Mouse (Mus musculus) hindbrain, embryonic 16.5 days (tissue): ENCODE results near the gene Lamtor1. TPM values are rescaled to one million over a fixed set of nuclear protein-coding genes. Genes with fewer than 3 reads are reported as not detected.

Experiments
- ATAC-seq: fragments of 200-750 bp; cut with Nextera tagmentation; 2 replicates; pipeline ENCODE4 v1.8.0; 2017; ENCODE audit warnings: moderate TSS enrichment, moderate library complexity
- H3K27ac ChIP-seq: fragments of 300-500 bp; sonication (generic); 2 replicates; pipeline ENCODE4 v1.5.1; 2014; ENCODE audit warnings: low read depth, mild to moderate bottlenecking, control low read depth, low read length, moderate library complexity
- H3K27me3 ChIP-seq: fragments of 300-500 bp; sonication (generic); replicated peaks from 2 replicates; pipeline ENCODE4 v1.6.1; 2014; ENCODE audit warnings: low read length; ENCODE audit not compliant: control insufficient read depth, insufficient read depth
- H3K36me3 ChIP-seq: fragments of 300-500 bp; sonication (generic); 2 replicates; pipeline ENCODE4 v1.6.1; 2014; ENCODE audit warnings: mild to moderate bottlenecking, low read length, moderate library complexity, mixed read lengths; ENCODE audit not compliant: control insufficient read depth, insufficient read depth
- H3K4me1 ChIP-seq: fragments of 300-500 bp; sonication (generic); 2 replicates; pipeline ENCODE4 v1.6.1; 2014; ENCODE audit warnings: low read depth, low read length; ENCODE audit not compliant: control insufficient read depth, insufficient read depth
- H3K4me2 ChIP-seq: fragments of 300-500 bp; sonication (generic); 2 replicates; pipeline ENCODE4 v1.6.1; 2014; ENCODE audit warnings: mild to moderate bottlenecking, low read length, control low read depth, moderate library complexity
- H3K4me3 ChIP-seq: fragments of 300-500 bp; sonication (generic); 2 replicates; pipeline ENCODE4 v1.5.1; 2014; ENCODE audit warnings: mild to moderate bottlenecking, low read length, control low read depth, moderate library complexity
- H3K9ac ChIP-seq: fragments of 300-500 bp; sonication (generic); 2 replicates; pipeline ENCODE4 v1.6.1; 2014; ENCODE audit warnings: low read depth, mild to moderate bottlenecking, control low read depth, low read length, moderate library complexity
- H3K9me3 ChIP-seq: fragments of 300-500 bp; sonication (generic); 2 replicates; pipeline ENCODE4 v1.6.1; 2014; ENCODE audit warnings: mild to moderate bottlenecking, low read length, moderate library complexity; ENCODE audit not compliant: control insufficient read depth
- WGBS: fragments of 180-500 bp; shearing (Covaris S2); extraction: QIAGEN DNeasy Blood & Tissue Kit; methylation state at CpG from one replicate; pipeline ENCODE4 v1.1.7; 2014; 5-methylcytosine and 5-hydroxymethylcytosine counted together
- polyA plus RNA-seq: library from polyadenylated mRNA; unstranded; fragments of >200 nt; fragmentation: Nextera tagmentation; extraction: Ambion mirVana; gene quantifications from 2 replicates; pipeline ENCODE4 v1.2.1, GENCODE M21; 2015

Gene Lamtor1
- polyA plus RNA-seq, 1 experiment from 2014 or later: 164 TPM

- Histone ChIP-seq H3K27ac (no peak overlapping the region), H3K4me2 (no peak overlapping the region), H3K4me3 (no peak overlapping the region), H3K9me3 (no peaks in the 10 kb centered on the region), H3K36me3 (no peaks in the 10 kb centered on the region), H3K4me1 (no peaks in the 10 kb centered on the region), H3K27me3 (no peaks in the 10 kb centered on the region), H3K9ac (no peak overlapping the region)
- WGBS: 86% methylated on average over 4 of the region's 4 CpGs
- no peak for ATAC-seq
These were observed 17.2 kb upstream of the Lamtor1 start for GRCm38 (mm10) chr7:101888460-101888859.

DNA sequence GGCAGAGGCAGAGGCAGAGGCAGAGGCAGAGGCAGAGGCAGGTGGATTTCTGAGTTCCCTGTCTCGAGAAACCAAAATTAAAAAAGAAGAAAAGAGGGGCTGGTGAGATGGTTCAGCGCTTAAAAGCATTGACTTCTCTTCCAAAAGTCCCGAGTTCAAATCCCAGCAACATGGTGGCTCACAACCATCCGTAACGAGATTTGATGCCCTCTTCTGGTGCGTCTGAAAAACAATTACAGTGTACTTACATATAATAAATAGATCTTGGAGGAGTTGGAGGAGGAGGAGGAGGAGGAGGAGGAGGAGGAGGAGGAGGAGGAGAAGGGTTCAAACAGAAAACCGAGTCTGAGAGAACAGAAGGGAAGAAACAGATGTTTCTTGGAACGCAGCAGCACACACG lies 10.0 kb upstream of the Lamtor1 start:
- Histone ChIP-seq H3K9me3 (no peaks in the 10 kb centered on the region), H3K9ac (peak overlapping the region; percentile 72), H3K4me1 (no peaks in the 10 kb centered on the region), H3K36me3 (no peaks in the 10 kb centered on the region), H3K27ac (peak overlapping the region; percentile 84; the same call in 1 of the 2 replicates), H3K4me3 (peak overlapping the region; percentile 66), H3K27me3 (no peaks in the 10 kb centered on the region), H3K4me2 (peak overlapping the region; percentile 50)
- 31% methylated on average over 9 of the region's 9 CpGs for WGBS
- no peak for ATAC-seq

- Histone ChIP-seq H3K27me3 (no peaks in the 10 kb centered on the region), H3K4me1 (no peaks in the 10 kb centered on the region), H3K9ac (peak overlapping the region; percentile 72), H3K9me3 (no peaks in the 10 kb centered on the region), H3K4me3 (peak overlapping the region; percentile 66), H3K4me2 (peak overlapping the region; percentile 62), H3K36me3 (no peaks in the 10 kb centered on the region), H3K27ac (peak overlapping the region; percentile 90)
- WGBS: under 1% methylated on average over 57 of the region's 57 CpGs
- ATAC-seq: peak; percentile 99
These were observed 9.3 kb upstream of the Lamtor1 start for GRCm38 (mm10) chr7:101896104-101897066.

DNA sequence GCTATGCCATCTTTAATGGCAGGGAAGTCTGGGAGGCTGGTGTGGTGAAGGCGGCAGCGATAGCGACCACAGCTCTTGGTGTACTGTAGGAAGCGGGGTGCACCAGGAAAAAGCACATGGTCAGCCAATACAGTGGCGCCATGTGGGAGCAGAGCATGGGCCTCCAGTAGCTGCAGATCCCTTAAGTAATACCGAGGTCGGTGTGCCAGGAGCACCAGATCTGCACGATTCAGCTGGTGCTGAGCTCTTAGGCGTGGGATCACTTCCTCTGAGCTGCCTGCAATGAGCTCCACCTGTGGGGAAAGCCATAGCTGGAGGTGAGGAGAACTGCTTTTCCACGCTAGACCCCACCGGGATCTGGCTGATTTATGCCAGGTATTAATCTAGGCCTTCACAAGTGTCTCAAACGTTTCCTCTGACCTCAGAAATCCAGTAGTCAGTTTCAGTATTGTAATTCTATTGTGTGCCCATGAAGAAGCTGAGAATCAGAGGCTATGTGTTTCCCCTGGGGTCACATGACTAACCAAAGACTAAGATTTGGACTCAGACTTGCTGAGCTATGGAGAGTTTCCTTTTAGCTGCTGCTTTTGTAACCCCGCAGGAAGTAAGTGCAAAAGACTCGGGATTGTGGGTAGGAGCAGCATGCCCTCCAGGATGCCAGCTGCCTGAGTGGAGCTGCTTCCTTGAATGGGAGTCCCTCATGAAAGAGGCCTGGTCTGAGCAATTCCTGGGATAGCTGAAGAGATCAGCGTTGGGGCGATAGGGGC lies 5.2 kb upstream of the Lamtor1 start:
- Histone ChIP-seq H3K36me3 (0 out of 2 replicates have a peak, but pooled peaks cover 5% of the 10 kb centered on the region), H3K4me2 (no peak overlapping the region), H3K9ac (no peak overlapping the region), H3K27me3 (no peaks in the 10 kb centered on the region), H3K4me3 (no peak overlapping the region), H3K4me1 (peaks cover 7% of the 10 kb centered on the region), H3K27ac (no peak overlapping the region), H3K9me3 (no peaks in the 10 kb centered on the region)
- no peak for ATAC-seq
- 91% methylated on average over 16 of the region's 16 CpGs for WGBS

DNA sequence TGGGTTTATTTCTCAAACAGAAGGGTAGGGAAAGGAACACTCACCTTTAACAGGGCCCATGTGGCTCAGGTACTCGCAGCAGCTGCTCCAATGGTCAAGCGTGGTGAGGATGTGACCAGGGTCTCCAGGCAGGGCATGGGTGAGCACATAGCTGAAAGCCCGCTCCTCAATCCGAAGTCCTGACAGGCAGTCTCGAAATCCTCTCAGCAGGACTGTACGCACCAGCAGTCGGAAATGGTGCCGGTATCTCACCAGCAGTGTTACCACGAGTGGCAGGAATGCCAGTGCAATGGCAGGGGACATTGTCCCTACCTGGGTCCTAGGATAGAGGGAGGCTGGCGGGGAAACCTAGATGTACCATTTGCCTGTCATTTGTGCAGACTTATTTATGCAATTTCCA lies 3.7 kb upstream of the Lamtor1 start:
- WGBS: 95% methylated on average over 10 of the region's 10 CpGs
- no peaks in the 10 kb centered on the region for H3K27me3 ChIP-seq
- H3K9me3 ChIP-seq: no peaks in the 10 kb centered on the region
- no peak overlapping the region for H3K4me3 ChIP-seq
- no peak overlapping the region for H3K9ac ChIP-seq
- H3K4me2 ChIP-seq: no peak overlapping the region
- ATAC-seq: no peak
- no peak overlapping the region for H3K27ac ChIP-seq
- 0 out of 2 replicates have a peak, but pooled peaks cover 5% of the 10 kb centered on the region for H3K36me3 ChIP-seq
- H3K4me1 ChIP-seq: peaks cover 14% of the 10 kb centered on the region

DNA sequence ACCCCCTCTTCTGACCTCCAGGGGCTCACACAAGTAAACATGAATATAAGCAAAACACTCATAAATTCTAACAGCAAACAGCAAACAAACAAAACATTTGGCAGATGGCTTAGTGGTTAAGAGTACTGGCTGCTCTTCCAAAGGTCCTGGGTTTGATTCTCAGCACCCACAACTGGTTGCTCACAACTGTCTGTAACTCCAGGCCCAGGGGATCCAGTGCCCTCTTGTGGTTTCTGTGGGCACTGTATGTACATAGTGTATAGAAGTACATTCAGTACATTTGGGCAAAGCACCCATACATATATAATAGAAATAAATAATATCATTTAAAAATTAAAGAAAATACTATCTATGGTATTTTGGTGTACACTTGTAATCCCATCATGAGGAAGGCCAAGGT lies 2.9 kb upstream of the Lamtor1 start:
- no peak for ATAC-seq
- no peaks in the 10 kb centered on the region for H3K9me3 ChIP-seq
- no peak overlapping the region for H3K9ac ChIP-seq
- no peaks in the 10 kb centered on the region for H3K27me3 ChIP-seq
- peaks cover 18% of the 10 kb centered on the region for H3K4me1 ChIP-seq
- no peak overlapping the region for H3K4me2 ChIP-seq
- no peak overlapping the region for H3K27ac ChIP-seq
- H3K4me3 ChIP-seq: no peak overlapping the region
- H3K36me3 ChIP-seq: 0 out of 2 replicates have a peak, but pooled peaks cover 5% of the 10 kb centered on the region

DNA sequence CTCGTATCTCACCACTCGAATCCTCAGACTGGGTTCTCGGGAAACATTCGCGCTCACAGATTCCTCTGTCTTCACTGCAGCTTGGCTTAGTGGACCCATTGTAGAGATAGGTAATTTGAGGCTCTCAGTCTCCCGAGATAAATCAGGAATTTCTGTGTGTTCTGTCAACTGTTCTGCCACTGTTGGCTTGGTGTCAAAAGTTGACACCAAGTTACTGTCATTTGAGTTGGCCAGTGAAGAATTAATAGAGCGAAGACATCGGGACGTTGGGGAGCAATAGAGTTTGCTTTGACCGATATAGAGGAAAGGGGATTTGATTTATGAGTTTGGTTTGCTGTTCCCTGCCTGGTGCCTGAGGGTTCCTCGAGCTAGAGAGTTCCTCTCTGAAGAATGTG lies 580 bp downstream of the Lamtor1 start, which contains the start of gene Tomt:
TSS of gene Tomt (minus strand) at position 73 of the 395 bp plus-strand sequence.
- H3K4me1 ChIP-seq: peaks cover 23% of the 10 kb centered on the region
- WGBS: 24% methylated on average over 11 of the region's 11 CpGs
- ATAC-seq: no peak
- no peaks in the 10 kb centered on the region for H3K9me3 ChIP-seq
- peak within 1 kb of the TSS; percentile 93 for H3K4me3 ChIP-seq
- H3K9ac ChIP-seq: peak within 1 kb of the TSS; percentile 98
- H3K36me3 ChIP-seq: peaks cover 10% of the 10 kb centered on the region
- H3K4me2 ChIP-seq: peak within 1 kb of the TSS; percentile 82
- peak within 1 kb of the TSS; percentile 97 for H3K27ac ChIP-seq
- no peaks in the 10 kb centered on the region for H3K27me3 ChIP-seq

GRCm38 (mm10) chr7:101906696-101907095 lies 992 bp downstream of the Lamtor1 start:
- no peak for ATAC-seq
- H3K9me3 ChIP-seq: no peaks in the 10 kb centered on the region
- 74% methylated on average over 8 of the region's 8 CpGs for WGBS
- H3K36me3 ChIP-seq: peaks cover 10% of the 10 kb centered on the region
- no peak overlapping the region for H3K27ac ChIP-seq
- peak overlapping the region; percentile 93 for H3K4me3 ChIP-seq
- H3K4me1 ChIP-seq: peaks cover 23% of the 10 kb centered on the region
- H3K9ac ChIP-seq: peak overlapping the region; percentile 98
- peak overlapping the region; percentile 82 for H3K4me2 ChIP-seq
- no peaks in the 10 kb centered on the region for H3K27me3 ChIP-seq

DNA sequence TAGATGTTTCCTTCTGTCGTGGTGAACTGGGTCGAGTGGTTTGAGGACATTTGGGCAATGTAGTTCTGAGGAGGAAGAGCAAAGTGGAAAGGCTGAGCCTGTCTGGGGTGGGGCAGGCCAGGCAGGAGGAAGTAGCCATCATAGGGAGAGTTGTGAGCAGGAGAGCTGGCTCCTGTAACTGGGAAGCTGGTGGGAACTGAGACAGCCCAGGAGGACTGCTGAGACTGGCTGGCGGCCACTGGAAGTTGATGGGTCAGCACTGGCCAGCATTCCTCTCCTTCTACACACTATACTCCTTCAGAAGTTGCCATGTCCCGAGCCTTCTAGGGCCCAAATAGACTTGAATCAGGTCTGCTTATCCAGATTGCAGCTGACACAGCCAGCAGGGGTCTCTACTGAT lies 2.7 kb downstream of the Lamtor1 start:
- ATAC-seq: no peak
- no peak overlapping the region for H3K4me3 ChIP-seq
- 83% methylated on average over 4 of the region's 4 CpGs for WGBS
- H3K9me3 ChIP-seq: no peaks in the 10 kb centered on the region
- no peak overlapping the region for H3K4me2 ChIP-seq
- H3K36me3 ChIP-seq: peaks cover 16% of the 10 kb centered on the region
- H3K9ac ChIP-seq: no peak overlapping the region
- H3K27ac ChIP-seq: no peak overlapping the region
- peaks cover 23% of the 10 kb centered on the region for H3K4me1 ChIP-seq
- no peaks in the 10 kb centered on the region for H3K27me3 ChIP-seq
